8 mouse cellular contexts compared by ENCODE assay signal in the genomic region with DNA sequence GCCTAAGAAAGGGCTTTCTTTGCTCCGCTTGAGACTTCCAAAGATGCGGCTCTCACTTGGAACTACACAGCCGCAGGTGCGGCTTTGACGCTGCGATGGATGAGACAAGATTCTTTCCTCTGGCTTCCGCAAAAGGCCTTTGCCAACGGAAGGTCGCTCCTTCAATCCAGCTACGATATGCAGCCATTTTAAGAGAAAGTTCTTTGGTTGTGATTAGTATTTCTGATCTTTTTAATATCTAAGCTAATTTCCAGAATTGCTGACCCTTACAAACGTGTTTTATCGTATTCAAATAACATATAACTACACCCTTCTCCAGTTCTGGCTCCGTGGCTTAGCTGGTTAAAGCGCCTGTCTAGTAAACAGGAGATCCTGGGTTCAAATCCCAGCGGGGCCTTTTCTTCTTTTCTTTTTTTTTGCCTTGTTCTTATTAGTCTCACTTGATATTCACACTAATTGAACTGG. TPM values are rescaled to one million over a fixed set of nuclear protein-coding genes. Genes with fewer than 3 reads are reported as not detected.
DNase-seq lines count a peak whose midpoint lies in the region; ATAC-seq lines count a peak whose summit lies in the region.

No protein-coding gene starts in this region.

- H3K9me3 ChIP-seq in forebrain, embryonic 10.5 days, result no peaks in the 10 kb centered on the region
- no peaks in the 10 kb centered on the region for H3K9me3 ChIP-seq in hindbrain, embryonic 16.5 days (ENCODE audit: control insufficient read depth, low read length)
- H3K9me3 ChIP-seq in midbrain, embryonic 15.5 days, result no peaks in the 10 kb centered on the region

- no peaks in the 10 kb centered on the region for H3K27me3 ChIP-seq in forebrain, embryonic 10.5 days (ENCODE audit: poor library complexity, severe bottlenecking)
- H3K27me3 ChIP-seq in hindbrain, embryonic 16.5 days (replicated peaks; ENCODE audit: control insufficient read depth, insufficient read depth, low read length), result no peaks in the 10 kb centered on the region
- no peaks in the 10 kb centered on the region for H3K27me3 ChIP-seq in midbrain, embryonic 15.5 days (replicated peaks)

- peak; percentile 79 for DNase-seq in heart, adult 11 months
- no peak for DNase-seq in heart, postnatal 14 days
- DNase-seq in forebrain, embryonic 10.5 days (ENCODE audit: extremely low spot score, low spot score), result peak; percentile 58
- peak; percentile 18 to 79 for DNase-seq in left cerebral cortex, adult 9 months (ENCODE audit: low spot score in 2 of 2)
- DNase-seq in telencephalon, adult 2 months (ENCODE audit: low read depth, low spot score), result peak; percentile 43

- peak; percentile 78 for ATAC-seq in hindbrain, embryonic 16.5 days
- ATAC-seq in midbrain, embryonic 15.5 days (replicated peaks), result peak; percentile 61; the same call in 1 of the 2 replicates

- H3K4me3 ChIP-seq in brown adipose tissue, adult 24 weeks (ENCODE audit: insufficient read depth, low read depth, low read length), result peak overlapping the region; percentile 57
- H3K4me3 ChIP-seq in forebrain, embryonic 10.5 days, result peak overlapping the region; percentile 62
- H3K4me3 ChIP-seq in hindbrain, embryonic 16.5 days (ENCODE audit: low read length), result peak overlapping the region; percentile 40
- H3K4me3 ChIP-seq in midbrain, embryonic 15.5 days, result peak overlapping the region; percentile 43

- WGBS in forebrain, embryonic 10.5 days, result under 1% methylated on average over 15 of the region's 15 CpGs
- 1% methylated on average over 15 of the region's 15 CpGs for WGBS in hindbrain, embryonic 16.5 days
- 1% methylated on average over 15 of the region's 15 CpGs for WGBS in midbrain, embryonic 15.5 days

- peak overlapping the region; percentile 46 for H3K4me2 ChIP-seq in hindbrain, embryonic 16.5 days (ENCODE audit: low read length)
- H3K4me2 ChIP-seq in midbrain, embryonic 15.5 days, result peak overlapping the region; percentile 47

- intact Hi-C loops in heart, postnatal 14 days (cut with DNase I), result no loop called here

- H3K9ac ChIP-seq in hindbrain, embryonic 16.5 days (ENCODE audit: low read depth, low read length), result peak overlapping the region; percentile 28
- peak overlapping the region; percentile 31; the same call in 1 of the 2 replicates for H3K9ac ChIP-seq in midbrain, embryonic 15.5 days

- H3K36me3 ChIP-seq in forebrain, embryonic 10.5 days (replicated peaks), result no peaks in the 10 kb centered on the region
- no peaks in the 10 kb centered on the region for H3K36me3 ChIP-seq in hindbrain, embryonic 16.5 days (ENCODE audit: control insufficient read depth, insufficient read depth, low read length)
- H3K36me3 ChIP-seq in midbrain, embryonic 15.5 days (replicated peaks), result no peaks in the 10 kb centered on the region

- H3K4me1 ChIP-seq in brown adipose tissue, adult 24 weeks (ENCODE audit: control insufficient read depth, insufficient read depth, insufficient read length, low read length), result no peaks in the 10 kb centered on the region
- peaks cover 3% of the 10 kb centered on the region; the same call in 1 of the 2 replicates for H3K4me1 ChIP-seq in forebrain, embryonic 10.5 days
- no peaks in the 10 kb centered on the region for H3K4me1 ChIP-seq in hindbrain, embryonic 16.5 days (ENCODE audit: control insufficient read depth, insufficient read depth, low read depth, low read length)
- H3K4me1 ChIP-seq in midbrain, embryonic 15.5 days, result no peaks in the 10 kb centered on the region

- no peak overlapping the region for H3K27ac ChIP-seq in brown adipose tissue, adult 24 weeks (replicated peaks; ENCODE audit: low read depth, low read length)
- H3K27ac ChIP-seq in forebrain, embryonic 10.5 days, result peak overlapping the region; percentile 70
- H3K27ac ChIP-seq in hindbrain, embryonic 16.5 days (ENCODE audit: low read depth, low read length), result no peak overlapping the region
- peak overlapping the region; percentile 53; the same call in 1 of the 2 replicates for H3K27ac ChIP-seq in midbrain, embryonic 15.5 days

RNA-seq across cellular contexts. Expression of a gene that starts 22.2 kb away (rescaled TPM):
- 100 to 1,000 TPM in 1 of 2 experiments, 10 to 100 TPM in 1; 52.5 to 108 TPM for total RNA-seq in heart, postnatal 14 days (2021)
- polyA plus RNA-seq in brown adipose tissue, adult 24 weeks (2012; ENCODE audit: insufficient read depth, insufficient read length, missing spikeins), result not detected in 2 replicates
- 20.1 and 23.1 TPM in 2 replicates for polyA plus RNA-seq in forebrain, embryonic 10.5 days (2016; fragmentation: Nextera tagmentation; extraction: Ambion mirVana)
- 3.8 and 4.2 TPM in 2 replicates for polyA plus RNA-seq in hindbrain, embryonic 16.5 days (2015; fragmentation: Nextera tagmentation; extraction: Ambion mirVana)
- 4.0 and 4.1 TPM in 2 replicates for polyA plus RNA-seq in midbrain, embryonic 15.5 days (2015; fragmentation: Nextera tagmentation; extraction: Ambion mirVana)

RNA-seq across cellular contexts. Expression of a gene that starts 22.4 kb away (rescaled TPM):
- 100 to 1,000 TPM in 1 of 2 experiments, 10 to 100 TPM in 1; 85.4 to 183 TPM for total RNA-seq in heart, postnatal 14 days (2021)
- polyA plus RNA-seq in brown adipose tissue, adult 24 weeks (2012; ENCODE audit: insufficient read depth, insufficient read length, missing spikeins), result not detected in 2 replicates
- 6,723 and 6,843 TPM in 2 replicates for polyA plus RNA-seq in forebrain, embryonic 10.5 days (2016; fragmentation: Nextera tagmentation; extraction: Ambion mirVana)
- 530 and 568 TPM in 2 replicates for polyA plus RNA-seq in hindbrain, embryonic 16.5 days (2015; fragmentation: Nextera tagmentation; extraction: Ambion mirVana)
- 432 and 476 TPM in 2 replicates for polyA plus RNA-seq in midbrain, embryonic 15.5 days (2015; fragmentation: Nextera tagmentation; extraction: Ambion mirVana)

RNA-seq across cellular contexts. Expression of a gene that starts 23.7 kb away (rescaled TPM):
- 10 to 100 TPM in 1 of 2 experiments, 1 to 10 TPM in 1; 9.1 to 16.3 TPM for total RNA-seq in heart, postnatal 14 days (2021)
- polyA plus RNA-seq in brown adipose tissue, adult 24 weeks (2012; ENCODE audit: insufficient read depth, insufficient read length, missing spikeins), result not detected in 2 replicates
- 9.3 and 9.4 TPM in 2 replicates for polyA plus RNA-seq in forebrain, embryonic 10.5 days (2016; fragmentation: Nextera tagmentation; extraction: Ambion mirVana)
- 2.9 and 4.2 TPM in 2 replicates for polyA plus RNA-seq in hindbrain, embryonic 16.5 days (2015; fragmentation: Nextera tagmentation; extraction: Ambion mirVana)
- polyA plus RNA-seq in midbrain, embryonic 15.5 days (2015; fragmentation: Nextera tagmentation; extraction: Ambion mirVana), result 4.2 and 5.9 TPM in 2 replicates

RNA-seq across cellular contexts. Expression of a gene that starts 44.2 kb away (rescaled TPM):
- total RNA-seq in heart, postnatal 14 days (2021), result 100 to 1,000 TPM; 163 to 280 TPM
- polyA plus RNA-seq in brown adipose tissue, adult 24 weeks (2012; ENCODE audit: insufficient read depth, insufficient read length, missing spikeins), result 2.8 TPM in 1 of 2 replicates, not detected in the other
- polyA plus RNA-seq in forebrain, embryonic 10.5 days (2016; fragmentation: Nextera tagmentation; extraction: Ambion mirVana), result not detected in 2 replicates
- not detected in 2 replicates for polyA plus RNA-seq in hindbrain, embryonic 16.5 days (2015; fragmentation: Nextera tagmentation; extraction: Ambion mirVana)
- polyA plus RNA-seq in midbrain, embryonic 15.5 days (2015; fragmentation: Nextera tagmentation; extraction: Ambion mirVana), result 1.4 TPM in 1 of 2 replicates, not detected in the other

RNA-seq across cellular contexts. Expression of a gene that starts 45.5 kb away (rescaled TPM):
- total RNA-seq in heart, postnatal 14 days (2021), result not detected
- polyA plus RNA-seq in brown adipose tissue, adult 24 weeks (2012; ENCODE audit: insufficient read depth, insufficient read length, missing spikeins), result not detected in 2 replicates
- polyA plus RNA-seq in forebrain, embryonic 10.5 days (2016; fragmentation: Nextera tagmentation; extraction: Ambion mirVana), result 4.2 TPM in 1 of 2 replicates, not detected in the other
- polyA plus RNA-seq in hindbrain, embryonic 16.5 days (2015; fragmentation: Nextera tagmentation; extraction: Ambion mirVana), result not detected in 2 replicates
- not detected in 2 replicates for polyA plus RNA-seq in midbrain, embryonic 15.5 days (2015; fragmentation: Nextera tagmentation; extraction: Ambion mirVana)

Comparison
In these comparisons a context has a peak if more than half of its experiments do, and no peak if none do; other contexts are left out.
1. DNase-seq: peak in heart, adult 11 months (single experiment), forebrain, embryonic 10.5 days (single experiment), left cerebral cortex, adult 9 months (2 of 2) and telencephalon, adult 2 months (single experiment); none in heart, postnatal 14 days (0 of 2).
2. H3K27ac ChIP-seq: peak in forebrain, embryonic 10.5 days (single experiment) and midbrain, embryonic 15.5 days (single experiment); none in brown adipose tissue, adult 24 weeks (single experiment) and hindbrain, embryonic 16.5 days (single experiment).
3. RNA of a gene that starts 22.4 kb away (polyA plus RNA-seq): 6,723 to 6,843 TPM in forebrain, embryonic 10.5 days, 530 to 568 TPM in hindbrain, embryonic 16.5 days and 432 to 476 TPM in midbrain, embryonic 15.5 days; not detected in brown adipose tissue, adult 24 weeks; every median in the first group is over 100 times any median in the second.
4. Peak in every context shown above with its lines, with median percentiles within 50 percentile points of each other: H3K4me3 ChIP-seq.